Mouse (Mus musculus) MEL (cell line): ENCODE data around the gene Gclc. TPM values are rescaled to one million over a fixed set of nuclear protein-coding genes. Genes with fewer than 3 reads are reported as not detected.

Source experiments
- DNase-seq: peaks from one replicate; pipeline ENCODE4 v3.0.0; 2011; ENCODE audit warnings: low read depth, low spot score
- H3K27ac ChIP-seq: 2 replicates; pipeline ENCODE4 v1.5.1; 2012; ENCODE audit warnings: low read depth, mild to moderate bottlenecking, control low read depth, low read length, moderate library complexity; ENCODE audit not compliant: control insufficient read depth
- H3K27me3 ChIP-seq, 2 experiments: fragments of 150-350 bp in 1 of 2; sonication (generic) in 1 of 2; 2 replicates each; pipeline ENCODE4 v1.6.1; 2012; ENCODE audit warnings: low read length in 2 of 2, mild to moderate bottlenecking in 2 of 2, improper control_type of control experiment in 1 of 2, moderate library complexity in 1 of 2; ENCODE audit not compliant: insufficient read depth in 2 of 2, control insufficient read depth in 1 of 2
- H3K36me3 ChIP-seq, 2 experiments: 2 replicates each; pipeline ENCODE4 v1.6.1; 2012 to 2014; ENCODE audit warnings: low read length in 2 of 2, improper control_type of control experiment in 1 of 2, inconsistent platforms in 1 of 2, mild to moderate bottlenecking in 1 of 2; ENCODE audit not compliant: insufficient read depth in 2 of 2, control insufficient read depth in 1 of 2
- H3K4me1 ChIP-seq, 2 experiments: fragments of 150-350 bp in 1 of 2; sonication (generic) in 1 of 2; 2 replicates each; pipeline ENCODE4 v1.6.1; 2012; ENCODE audit warnings: low read length in 2 of 2, improper control_type of control experiment in 1 of 2, mild to moderate bottlenecking in 1 of 2; ENCODE audit not compliant: insufficient read depth in 2 of 2, control insufficient read depth in 1 of 2
- H3K4me3 ChIP-seq, 2 experiments: fragments of 150-350 bp in 1 of 2; sonication (generic) in 1 of 2; 2 replicates each; pipeline ENCODE4 v1.5.1; 2012; ENCODE audit warnings: low read depth in 2 of 2, low read length in 2 of 2, mild to moderate bottlenecking in 2 of 2, moderate library complexity in 2 of 2, control low read depth in 1 of 2, improper control_type of control experiment in 1 of 2; ENCODE audit not compliant: control insufficient read depth in 1 of 2, insufficient read depth in 1 of 2
- H3K79me2 ChIP-seq: 2 replicates; pipeline ENCODE4 v1.6.1; 2012; ENCODE audit warnings: mild to moderate bottlenecking, low read length, moderate library complexity; ENCODE audit not compliant: control insufficient read depth, poor library complexity, insufficient read depth
- H3K9ac ChIP-seq: 2 replicates; pipeline ENCODE4 v1.6.1; 2012; ENCODE audit warnings: low read depth, mild to moderate bottlenecking, control low read depth, low read length, moderate library complexity; ENCODE audit not compliant: control insufficient read depth, poor library complexity, severe bottlenecking
- H3K9me3 ChIP-seq: fragments of 150-350 bp; sonication (generic); replicated peaks from 2 replicates; pipeline ENCODE4 v1.6.1; 2012; ENCODE audit warnings: mild to moderate bottlenecking, low read length, improper control_type of control experiment, moderate library complexity; ENCODE audit not compliant: insufficient read depth
- CHD1 ChIP-seq: IDR thresholded peaks from 2 replicates; pipeline ENCODE4 v1.6.1; 2012; ENCODE audit warnings: low read depth, mild to moderate bottlenecking, inconsistent platforms, low read length, improper control_type of control experiment
- CHD2 ChIP-seq: IDR thresholded peaks from 2 replicates; pipeline ENCODE4 v1.6.1; 2011; ENCODE audit warnings: low read length, improper control_type of control experiment
- E2F4 ChIP-seq: IDR thresholded peaks from 2 replicates; pipeline ENCODE4 v1.6.1; 2011; ENCODE audit warnings: low read depth, low read length, improper control_type of control experiment, borderline replicate concordance
- EP300 ChIP-seq, 2 experiments: IDR thresholded peaks; 2 replicates each; pipeline ENCODE4 v1.6.1; 2011; ENCODE audit warnings: improper control_type of control experiment in 2 of 2, low read length in 2 of 2, low read depth in 1 of 2, mild to moderate bottlenecking in 1 of 2
- ETS1 ChIP-seq: IDR thresholded peaks from 2 replicates; pipeline ENCODE4 v1.6.1; 2012; ENCODE audit warnings: low read depth, mild to moderate bottlenecking, inconsistent platforms, low read length, improper control_type of control experiment, moderate library complexity
- GABPA ChIP-seq: IDR thresholded peaks from 2 replicates; pipeline ENCODE4 v1.6.1; 2012; ENCODE audit warnings: low read depth, mild to moderate bottlenecking, inconsistent platforms, low read length, improper control_type of control experiment, moderate library complexity
- GATA1 ChIP-seq: IDR thresholded peaks from 2 replicates; pipeline ENCODE4 v1.6.1; 2011; ENCODE audit warnings: low read depth, low read length, improper control_type of control experiment
- HCFC1 ChIP-seq: IDR thresholded peaks from 2 replicates; pipeline ENCODE4 v1.6.1; 2012; ENCODE audit warnings: low read depth, mild to moderate bottlenecking, inconsistent platforms, low read length, improper control_type of control experiment, moderate library complexity
- KAT2A ChIP-seq: conservative IDR thresholded peaks from 2 replicates; pipeline ENCODE4 v1.6.1; 2012; ENCODE audit warnings: low read depth, low read length, improper control_type of control experiment, inconsistent platforms
- MAZ ChIP-seq: IDR thresholded peaks from 2 replicates; pipeline ENCODE4 v1.6.1; 2012; ENCODE audit warnings: low read depth, mild to moderate bottlenecking, inconsistent platforms, low read length, improper control_type of control experiment
- MEF2A ChIP-seq: IDR thresholded peaks from 2 replicates; pipeline ENCODE4 v1.6.1; 2014; ENCODE audit warnings: low read depth, mild to moderate bottlenecking, inconsistent platforms, low read length, improper control_type of control experiment; ENCODE audit not compliant: poor library complexity, insufficient replicate concordance, severe bottlenecking; ENCODE audit errors: extremely low read depth
- MYB ChIP-seq: IDR thresholded peaks from 2 replicates; pipeline ENCODE4 v1.6.1; 2011; ENCODE audit warnings: mild to moderate bottlenecking, low read depth, low read length, improper control_type of control experiment
- NELFE ChIP-seq: IDR thresholded peaks from 2 replicates; pipeline ENCODE4 v1.6.1; 2011; ENCODE audit warnings: low read depth, low read length, improper control_type of control experiment
- NRF1 ChIP-seq: IDR thresholded peaks from 2 replicates; pipeline ENCODE4 v1.6.1; 2014; ENCODE audit warnings: low read depth, mild to moderate bottlenecking, inconsistent platforms, low read length, improper control_type of control experiment, moderate library complexity; ENCODE audit not compliant: poor library complexity, insufficient read depth, severe bottlenecking
- POLR2A ChIP-seq, 2 experiments: IDR thresholded peaks; 2 replicates each; pipeline ENCODE4 v1.6.1; 2011 to 2012; ENCODE audit warnings: low read length in 2 of 2, mild to moderate bottlenecking in 2 of 2, control low read depth in 1 of 2, improper control_type of control experiment in 1 of 2, low read depth in 1 of 2, moderate library complexity in 1 of 2; ENCODE audit not compliant: control insufficient read depth in 1 of 2, insufficient read depth in 1 of 2, poor library complexity in 1 of 2
- POLR2AphosphoS2 ChIP-seq: IDR thresholded peaks from 2 replicates; pipeline ENCODE4 v1.6.1; 2011; ENCODE audit warnings: low read length, improper control_type of control experiment
- RAD21 ChIP-seq: IDR thresholded peaks from 2 replicates; pipeline ENCODE4 v1.6.1; 2011; ENCODE audit warnings: mild to moderate bottlenecking, low read depth, low read length, improper control_type of control experiment
- SIN3A ChIP-seq: IDR thresholded peaks from 2 replicates; pipeline ENCODE4 v1.6.1; 2012; ENCODE audit warnings: low read length, improper control_type of control experiment, inconsistent platforms
- SMC3 ChIP-seq: IDR thresholded peaks from 2 replicates; pipeline ENCODE4 v1.6.1; 2011; ENCODE audit warnings: low read depth, low read length, improper control_type of control experiment
- TAL1 ChIP-seq: IDR thresholded peaks from 2 replicates; pipeline ENCODE4 v1.6.1; 2012; ENCODE audit warnings: mild to moderate bottlenecking, inconsistent platforms, low read length, moderate library complexity, mixed read lengths
- TBP ChIP-seq: IDR thresholded peaks from 2 replicates; pipeline ENCODE4 v1.8.0; 2011; ENCODE audit warnings: low read depth, low read length, improper control_type of control experiment
- UBTF ChIP-seq: IDR thresholded peaks from 2 replicates; pipeline ENCODE4 v1.6.1; 2012; ENCODE audit warnings: low read depth, mild to moderate bottlenecking, inconsistent platforms, low read length, improper control_type of control experiment, moderate library complexity, borderline replicate concordance; ENCODE audit not compliant: insufficient read depth
- USF1 ChIP-seq: IDR thresholded peaks from 2 replicates; pipeline ENCODE4 v1.6.1; 2014; ENCODE audit warnings: low read depth, mild to moderate bottlenecking, inconsistent platforms, low read length, improper control_type of control experiment, moderate library complexity
- USF2 ChIP-seq, 2 experiments: IDR thresholded peaks; 2 replicates each; pipeline ENCODE4 v1.6.1; 2011 to 2012; ENCODE audit warnings: improper control_type of control experiment in 2 of 2, low read length in 2 of 2, borderline replicate concordance in 1 of 2, inconsistent platforms in 1 of 2, low read depth in 1 of 2, mild to moderate bottlenecking in 1 of 2; ENCODE audit not compliant: insufficient read depth in 1 of 2
- polyA plus RNA-seq, 2 experiments: library from polyadenylated mRNA; stranded (reverse) in 1 of 2; unstranded in 1 of 2; fragments of >175 nt in 1 of 2; fragments of >200 nt in 1 of 2; gene quantifications; 2 replicates each; pipeline versions ENCODE4 v1.2.1 to v1.2.4; 2012; ENCODE audit warnings: low replicate concordance in 2 of 2, low read depth in 1 of 2; ENCODE audit not compliant: insufficient read length in 2 of 2, insufficient read depth in 1 of 2, missing spikeins in 1 of 2
- total RNA-seq: library from RNA; depleted of rRNA; stranded (reverse); fragments of 300-350 nt; gene quantifications from 2 replicates; pipeline ENCODE4 v1.2.3, GENCODE M21; 2012

The Gclc gene
- total and polyA plus RNA-seq, 3 experiments: 22.6 to 84.8 (median 50.4) TPM

GRCm38 (mm10) chr9:77766767-77767166 is 12.4 kb downstream of the Gclc start:
- TF ChIP-seq EP300 (IDR thresholded peaks at IDR 0.05; ENCODE audit: low read depth in 1 of 2, low read length in 2 of 2): no peak
- TF ChIP-seq GATA1: no peak
- TF ChIP-seq NRF1: no peak
- no peak for TF ChIP-seq TAL1
- no peak for TF ChIP-seq MYB
- no peak for TF ChIP-seq KAT2A
- no peak for TF ChIP-seq ETS1
- no peak for TF ChIP-seq NELFE
- TF ChIP-seq USF1: no peak
- no peak for TF ChIP-seq HCFC1
- no peak for TF ChIP-seq USF2 (IDR thresholded peaks at IDR 0.05; ENCODE audit: borderline replicate concordance in 1 of 2, insufficient read depth in 1 of 2, low read depth in 1 of 2, low read length in 2 of 2)
- TF ChIP-seq GABPA: no peak
- TF ChIP-seq MAZ: no peak
- TF ChIP-seq RAD21: no peak
- Histone ChIP-seq H3K9me3 (no peaks in the 10 kb centered on the region), H3K4me3 (no peak overlapping the region), H3K4me1 (no peaks in the 10 kb centered on the region), H3K9ac (no peak overlapping the region), H3K36me3 (peaks cover 0 to 37% of the 10 kb centered on the region in 2 experiments; a peak in 3 of 4 replicates), H3K27ac (no peak overlapping the region), H3K79me2 (peaks cover 21% of the 10 kb centered on the region; the same call in 1 of the 2 replicates), H3K27me3 (no peaks in the 10 kb centered on the region)
- DNase-seq: no peak

GRCm38 (mm10) chr9:77770909-77771308 is 16.6 kb downstream of the Gclc start:
- no peak overlapping the region for H3K4me3 ChIP-seq
- H3K4me1 ChIP-seq: no peaks in the 10 kb centered on the region
- peaks cover 21% of the 10 kb centered on the region for H3K79me2 ChIP-seq
- no peaks in the 10 kb centered on the region for H3K9me3 ChIP-seq
- no peak overlapping the region for H3K9ac ChIP-seq
- peaks cover 0 to 27% of the 10 kb centered on the region in 2 experiments; a peak in 2 of 4 replicates for H3K36me3 ChIP-seq
- no peaks in the 10 kb centered on the region for H3K27me3 ChIP-seq
- no peak for DNase-seq
- TF ChIP-seq TBP (no peak), SIN3A (no peak), POLR2A (IDR thresholded peaks at IDR 0.05; ENCODE audit: control insufficient read depth in 1 of 2, insufficient read depth in 1 of 2, low read depth in 1 of 2, low read length in 2 of 2, poor library complexity in 1 of 2) (no peak), TAL1 (no peak), MAZ (no peak), ETS1 (no peak), EP300 (IDR thresholded peaks at IDR 0.05; ENCODE audit: low read depth in 1 of 2, low read length in 2 of 2) (no peak), KAT2A (no peak), MEF2A (no peak), CHD1 (no peak), CHD2 (no peak), UBTF (no peak), SMC3 (no peak), POLR2AphosphoS2 (no peak), E2F4 (no peak), MYB (no peak)
- H3K27ac ChIP-seq: no peak overlapping the region
